Mouse (Mus musculus) macrophage (primary cell): ENCODE data around the gene Cryzl2. TPM values are rescaled to one million over a fixed set of nuclear protein-coding genes. Genes with fewer than 3 reads are reported as not detected.

Experiments
- H3K27ac ChIP-seq: fragments of 350-480 bp; formaldehyde crosslinking; 2 replicates; pipeline ENCODE4 v1.9.0; 2021
- H3K36me3 ChIP-seq: fragments of 350-480 bp; formaldehyde crosslinking; 2 replicates; pipeline ENCODE4 v1.9.0; 2021; ENCODE audit errors: inconsistent target
- H3K4me3 ChIP-seq: fragments of 350-480 bp; formaldehyde crosslinking; 2 replicates; pipeline ENCODE4 v1.9.0; 2021; ENCODE audit errors: inconsistent target
- H3K79me2 ChIP-seq: fragments of 350-480 bp; formaldehyde crosslinking; 2 replicates; pipeline ENCODE4 v1.9.0; 2021; ENCODE audit errors: inconsistent target
- WGBS: methylation state at CpG from one replicate; pipeline ENCODE4 v1.1.7; 2026; ENCODE audit warnings: inconsistent platforms; ENCODE audit not compliant: missing documents; 5-methylcytosine and 5-hydroxymethylcytosine counted together
- polyA plus RNA-seq: library from polyadenylated mRNA; stranded (reverse); fragments of 250-400 nt; gene quantifications from 3 replicates; pipeline ENCODE4 v1.2.4, GENCODE M21; 2018; ENCODE audit warnings: inconsistent platforms
- total RNA-seq, 78 experiments: library from RNA; depleted of rRNA; stranded (reverse); fragments of 250-400 nt; gene quantifications; 1 replicate in 9 of 78; 2 replicates in 24 of 78; 3 replicates in 43 of 78; 4 replicates in 2 of 78; pipeline ENCODE4 v1.2.4; 2018; ENCODE audit warnings: inconsistent platforms in 56 of 78

The Cryzl2 gene
- total RNA-seq (2018; cell fraction: chromatin; rRNA removed), result 10 to 100 TPM in 19 of 26 experiments, 1 to 10 TPM in 7; 5.7 to 17.6 (median 13.3) TPM
- 10 to 100 TPM in 10 of 26 experiments, 1 to 10 TPM in 16; 7.5 to 12.0 (median 9.6) TPM for total RNA-seq (2018; cell fraction: cytosol; rRNA removed)
- 10 to 100 TPM in 22 of 26 experiments, 1 to 10 TPM in 4; 5.4 to 20.8 (median 15.7) TPM for total RNA-seq (2018; cell fraction: nucleus; rRNA removed)
- 8.7 to 9.9 TPM (median 9.4 TPM) in 3 replicates for polyA plus RNA-seq

GRCm38 (mm10) chr1:157458421-157459208 lies at the start of gene Cryzl2:
Gene Cryzl2, plus strand, starts transcription at chr1:157458577.
- H3K4me3 ChIP-seq, result peak within 1 kb of the TSS; percentile 38
- no peaks in the 10 kb centered on the region for H3K36me3 ChIP-seq
- H3K79me2 ChIP-seq, result no peaks in the 10 kb centered on the region
- 16% methylated on average over 27 of the region's 29 CpGs for WGBS
- H3K27ac ChIP-seq, result no peak within 1 kb of the TSS

GRCm38 (mm10) chr1:157409648-157410047 lies 48.7 kb upstream of the Cryzl2 start:
- Histone ChIP-seq H3K79me2 (no peaks in the 10 kb centered on the region), H3K36me3 (no peaks in the 10 kb centered on the region), H3K27ac (no peak overlapping the region), H3K4me3 (no peak overlapping the region)
- 75% methylated on average over 1 of the region's 2 CpGs for WGBS

- peak overlapping the region; percentile 42 for H3K4me3 ChIP-seq
- no peaks in the 10 kb centered on the region for H3K79me2 ChIP-seq
- H3K36me3 ChIP-seq, result no peaks in the 10 kb centered on the region
- 23% methylated on average over 8 of the region's 8 CpGs for WGBS
- H3K27ac ChIP-seq, result no peak overlapping the region
Measured at GRCm38 (mm10) chr1:157410937-157411336, 47.4 kb upstream of the Cryzl2 start.

GRCm38 (mm10) chr1:157411341-157411710 lies 47.1 kb upstream of the Cryzl2 start:
- 2% methylated on average over 4 of the region's 4 CpGs for WGBS

GRCm38 (mm10) chr1:157411711-157412380 lies 46.5 kb upstream of the Cryzl2 start:
- WGBS, result 1% methylated on average over 80 of the region's 85 CpGs
- no peak overlapping the region for H3K27ac ChIP-seq
- no peaks in the 10 kb centered on the region for H3K36me3 ChIP-seq
- no peaks in the 10 kb centered on the region for H3K79me2 ChIP-seq
- peak overlapping the region; percentile 42 for H3K4me3 ChIP-seq

More at GRCm38 (mm10) chr1:157411341-157411710, 47.1 kb upstream of the Cryzl2 start:
- Histone ChIP-seq H3K79me2 (no peaks in the 10 kb centered on the region), H3K4me3 (peak overlapping the region; percentile 42), H3K36me3 (no peaks in the 10 kb centered on the region), H3K27ac (no peak overlapping the region)

GRCm38 (mm10) chr1:157412454-157413369 lies 45.7 kb upstream of the Cryzl2 start, which contains the start of gene Rasal2:
Gene Rasal2, minus strand, starts transcription at chr1:157412595.
- 3% methylated on average over 47 of the region's 62 CpGs for WGBS
- no peaks in the 10 kb centered on the region for H3K36me3 ChIP-seq
- peak within 1 kb of the TSS; percentile 43 for H3K4me3 ChIP-seq
- no peak within 1 kb of the TSS for H3K27ac ChIP-seq
- H3K79me2 ChIP-seq, result no peaks in the 10 kb centered on the region

GRCm38 (mm10) chr1:157415771-157416170 lies 42.6 kb upstream of the Cryzl2 start:
- H3K79me2 ChIP-seq, result no peaks in the 10 kb centered on the region
- H3K27ac ChIP-seq, result no peak overlapping the region
- no peaks in the 10 kb centered on the region for H3K36me3 ChIP-seq
- 92% methylated on average over 3 of the region's 3 CpGs for WGBS
- no peak overlapping the region for H3K4me3 ChIP-seq

GRCm38 (mm10) chr1:157416628-157417027 lies 41.7 kb upstream of the Cryzl2 start:
- Histone ChIP-seq H3K4me3 (no peak overlapping the region), H3K27ac (no peak overlapping the region), H3K36me3 (no peaks in the 10 kb centered on the region), H3K79me2 (no peaks in the 10 kb centered on the region)
- 82% methylated on average over 2 of the region's 2 CpGs for WGBS

GRCm38 (mm10) chr1:157417414-157417813 lies 41.0 kb upstream of the Cryzl2 start:
- WGBS, result 78% methylated on average over 3 of the region's 3 CpGs
- H3K79me2 ChIP-seq, result no peaks in the 10 kb centered on the region

GRCm38 (mm10) chr1:157417861-157418260 lies 40.5 kb upstream of the Cryzl2 start:
- no peak overlapping the region for H3K27ac ChIP-seq
- H3K4me3 ChIP-seq, result no peak overlapping the region
- H3K79me2 ChIP-seq, result no peaks in the 10 kb centered on the region
- no peaks in the 10 kb centered on the region for H3K36me3 ChIP-seq
- 72% methylated on average over 6 of the region's 7 CpGs for WGBS

More at GRCm38 (mm10) chr1:157417414-157417813, 41.0 kb upstream of the Cryzl2 start:
- no peak overlapping the region for H3K27ac ChIP-seq
- H3K4me3 ChIP-seq, result no peak overlapping the region
- H3K36me3 ChIP-seq, result no peaks in the 10 kb centered on the region

- Histone ChIP-seq H3K36me3 (no peaks in the 10 kb centered on the region), H3K27ac (no peak overlapping the region), H3K79me2 (no peaks in the 10 kb centered on the region), H3K4me3 (no peak overlapping the region)
- 83% methylated on average over 8 of the region's 8 CpGs for WGBS
Measured at GRCm38 (mm10) chr1:157425741-157426427, 32.5 kb upstream of the Cryzl2 start.

- no peaks in the 10 kb centered on the region for H3K36me3 ChIP-seq
- WGBS, result 29% methylated on average over 1 of the region's 1 CpGs
- H3K4me3 ChIP-seq, result no peak overlapping the region
- no peaks in the 10 kb centered on the region for H3K79me2 ChIP-seq
- H3K27ac ChIP-seq, result no peak overlapping the region
Measured at GRCm38 (mm10) chr1:157426933-157427332, 31.4 kb upstream of the Cryzl2 start.

GRCm38 (mm10) chr1:157427604-157428003 lies 30.8 kb upstream of the Cryzl2 start:
- Histone ChIP-seq H3K27ac (no peak overlapping the region), H3K36me3 (no peaks in the 10 kb centered on the region), H3K4me3 (no peak overlapping the region), H3K79me2 (no peaks in the 10 kb centered on the region)
- WGBS, result 92% methylated on average over 4 of the region's 4 CpGs
